Mouse (Mus musculus): ENCODE data around the gene Napa. TPM values are rescaled to one million over a fixed set of nuclear protein-coding genes. Genes with fewer than 3 reads are reported as not detected.

Gene Napa
- polyA plus RNA-seq, 1 experiment from 2014 or later: 209 TPM

GRCm38 (mm10) chr7:16055665-16056064, 42.6 kb upstream of the Napa start:
- no peak for ATAC-seq (ENCODE audit: low FRiP score, low TSS enrichment)
- Histone ChIP-seq H3K36me3 (ENCODE audit: control insufficient read depth, insufficient read depth, low read length) (no peaks in the 10 kb centered on the region), H3K27ac (replicated peaks; ENCODE audit: low read depth, low read length) (no peak overlapping the region), H3K4me3 (replicated peaks; ENCODE audit: low read depth, low read length) (no peak overlapping the region), H3K4me2 (ENCODE audit: low read length) (no peak overlapping the region), H3K9me3 (ENCODE audit: control insufficient read depth, low read length) (no peaks in the 10 kb centered on the region), H3K27me3 (ENCODE audit: control insufficient read depth, insufficient read depth, low read length) (no peaks in the 10 kb centered on the region; the same call in 1 of the 2 replicates), H3K4me1 (ENCODE audit: control insufficient read depth, insufficient read depth, low read length) (peaks cover 6% of the 10 kb centered on the region), H3K9ac (replicated peaks; ENCODE audit: low read length) (no peak overlapping the region)
- DNase-seq: no peak
- WGBS: 89% methylated on average over 6 of the region's 6 CpGs

DNA sequence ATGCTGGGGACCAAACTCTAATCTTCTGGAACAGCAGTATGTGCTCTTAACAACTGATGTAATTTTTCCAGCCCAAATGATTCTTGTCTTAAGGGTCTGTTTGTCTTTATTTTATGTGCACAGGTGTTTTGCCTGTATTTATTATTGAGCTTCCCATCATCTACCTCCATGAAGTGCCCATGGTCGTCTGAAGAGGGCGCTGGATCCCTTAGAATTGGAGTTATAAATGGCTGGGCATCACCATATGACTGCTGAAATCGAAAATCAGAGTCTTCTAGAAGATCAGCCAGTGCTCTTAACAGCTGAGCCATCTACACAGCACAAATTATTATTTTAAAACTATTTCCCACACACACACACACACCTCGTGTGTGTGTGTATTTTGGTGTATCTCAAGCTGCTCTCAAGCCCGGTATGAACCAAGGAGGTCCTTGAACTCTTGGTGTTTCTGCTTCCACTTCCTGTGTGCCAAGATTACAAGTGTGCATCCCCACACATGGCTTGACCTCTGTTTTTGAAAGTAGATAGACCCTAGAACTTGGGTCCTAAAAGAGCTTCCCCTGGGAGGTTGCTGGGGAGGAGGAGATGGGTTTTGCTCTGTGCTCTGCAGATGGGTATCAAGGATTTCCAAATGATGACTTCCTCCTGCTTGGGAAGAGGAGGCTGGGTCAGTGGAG, 41.7 kb upstream of the Napa start:
- H3K36me3 ChIP-seq (ENCODE audit: control insufficient read depth, insufficient read depth, low read length): no peaks in the 10 kb centered on the region
- no peak for ATAC-seq (ENCODE audit: low FRiP score, low TSS enrichment)
- H3K27ac ChIP-seq (replicated peaks; ENCODE audit: low read depth, low read length): no peak overlapping the region
- H3K4me2 ChIP-seq (ENCODE audit: low read length): no peak overlapping the region
- no peaks in the 10 kb centered on the region for H3K9me3 ChIP-seq (ENCODE audit: control insufficient read depth, low read length)
- H3K9ac ChIP-seq (replicated peaks; ENCODE audit: low read length): no peak overlapping the region
- peaks cover 6% of the 10 kb centered on the region for H3K4me1 ChIP-seq (ENCODE audit: control insufficient read depth, insufficient read depth, low read length)
- H3K27me3 ChIP-seq (ENCODE audit: control insufficient read depth, insufficient read depth, low read length): no peaks in the 10 kb centered on the region; the same call in 1 of the 2 replicates
- peak; percentile 55 for DNase-seq
- WGBS: 31% methylated on average over 5 of the region's 5 CpGs
- H3K4me3 ChIP-seq (replicated peaks; ENCODE audit: low read depth, low read length): no peak overlapping the region

- Histone ChIP-seq H3K9me3 (ENCODE audit: control insufficient read depth, low read length) (no peaks in the 10 kb centered on the region), H3K9ac (replicated peaks; ENCODE audit: low read length) (no peak overlapping the region), H3K36me3 (ENCODE audit: control insufficient read depth, insufficient read depth, low read length) (no peaks in the 10 kb centered on the region), H3K4me3 (replicated peaks; ENCODE audit: low read depth, low read length) (no peak overlapping the region), H3K4me2 (ENCODE audit: low read length) (no peak overlapping the region), H3K27ac (replicated peaks; ENCODE audit: low read depth, low read length) (no peak overlapping the region), H3K4me1 (ENCODE audit: control insufficient read depth, insufficient read depth, low read length) (peaks cover 3% of the 10 kb centered on the region), H3K27me3 (ENCODE audit: control insufficient read depth, insufficient read depth, low read length) (peaks cover 3% of the 10 kb centered on the region; the same call in 1 of the 2 replicates)
- no peak for ATAC-seq (ENCODE audit: low FRiP score, low TSS enrichment)
- 77% methylated on average over 2 of the region's 2 CpGs for WGBS
- no peak for DNase-seq
Measured at GRCm38 (mm10) chr7:16057136-16057534, 41.1 kb upstream of the Napa start.

DNA sequence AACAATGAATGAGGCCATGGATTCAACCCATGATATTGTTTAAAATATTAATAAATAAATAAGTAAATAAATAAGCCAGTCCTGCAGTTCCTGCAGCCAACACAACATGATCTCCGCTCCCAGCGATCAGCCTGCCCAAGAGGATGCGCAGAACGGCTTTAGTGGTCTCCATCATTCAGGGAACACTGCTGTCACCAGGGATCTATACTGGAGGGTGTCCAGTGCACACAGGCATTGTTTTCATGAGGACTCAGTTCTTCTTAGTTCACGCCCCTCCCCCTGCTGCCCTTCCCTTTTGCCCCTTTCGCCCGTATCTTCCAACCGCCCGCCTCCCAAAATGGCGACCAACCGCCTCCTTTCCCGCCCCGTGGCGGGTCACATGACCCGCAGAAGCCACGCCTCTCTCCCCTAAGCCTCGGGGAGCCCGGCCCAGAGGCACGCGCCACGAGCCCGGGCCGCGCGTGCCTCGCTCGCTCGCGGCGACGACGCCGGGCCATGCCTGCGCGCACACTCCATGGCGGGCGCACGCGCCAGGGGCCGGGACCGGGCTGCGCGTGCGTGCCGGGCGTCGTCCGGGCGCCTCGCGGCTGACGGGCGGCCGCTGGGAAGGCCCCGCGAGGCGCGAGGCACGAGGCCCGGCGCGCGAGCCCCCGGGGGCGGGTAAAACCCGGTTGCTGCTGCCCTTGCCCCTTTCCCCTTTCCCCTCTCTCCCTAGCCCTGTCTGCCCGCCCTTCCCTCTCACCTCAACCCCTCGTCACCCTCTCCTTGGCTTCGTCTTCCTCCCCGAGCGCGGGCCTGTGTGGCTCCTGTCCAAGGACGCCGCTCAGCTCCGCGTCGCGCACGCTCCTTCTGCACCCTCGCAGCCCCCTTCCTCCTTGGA, 36.8 kb upstream of the Napa start, which contains the start of gene Zfp541:
Gene Zfp541, plus strand, starts transcription at position 596 of the 880 bp plus-strand sequence.
- WGBS: 50% methylated on average over 59 of the region's 80 CpGs
- Histone ChIP-seq H3K4me3 (replicated peaks; ENCODE audit: low read depth, low read length) (no peak within 1 kb of the TSS), H3K27ac (replicated peaks; ENCODE audit: low read depth, low read length) (no peak within 1 kb of the TSS), H3K36me3 (ENCODE audit: control insufficient read depth, insufficient read depth, low read length) (no peaks in the 10 kb centered on the region), H3K9ac (replicated peaks; ENCODE audit: low read length) (no peak within 1 kb of the TSS), H3K27me3 (ENCODE audit: control insufficient read depth, insufficient read depth, low read length) (peaks cover 3% of the 10 kb centered on the region; the same call in 1 of the 2 replicates), H3K4me2 (ENCODE audit: low read length) (peak within 1 kb of the TSS; percentile 30), H3K4me1 (ENCODE audit: control insufficient read depth, insufficient read depth, low read length) (no peaks in the 10 kb centered on the region), H3K9me3 (ENCODE audit: control insufficient read depth, low read length) (no peaks in the 10 kb centered on the region)
- no peak for ATAC-seq (ENCODE audit: low FRiP score, low TSS enrichment)
- DNase-seq: peak; percentile 48

DNA sequence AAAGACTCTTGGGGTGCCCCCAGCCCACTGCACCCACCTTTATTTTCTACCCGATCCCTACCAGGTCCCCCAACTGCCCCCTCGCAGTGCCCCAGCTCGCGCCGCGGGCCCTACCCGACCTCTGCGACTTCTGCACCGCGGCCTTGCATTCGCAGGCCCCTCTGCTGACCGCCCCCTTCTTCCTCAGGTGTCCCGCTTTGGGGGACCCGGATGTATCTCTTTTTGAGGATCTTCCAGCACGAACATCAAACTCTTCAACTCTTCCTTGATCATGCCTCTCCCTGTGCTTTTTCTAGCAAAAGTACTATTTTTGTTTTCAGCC, 36.2 kb upstream of the Napa start:
- DNase-seq: no peak
- WGBS: 72% methylated on average over 15 of the region's 15 CpGs
- H3K4me3 ChIP-seq (replicated peaks; ENCODE audit: low read depth, low read length): no peak overlapping the region
- no peaks in the 10 kb centered on the region for H3K4me1 ChIP-seq (ENCODE audit: control insufficient read depth, insufficient read depth, low read length)
- no peaks in the 10 kb centered on the region for H3K9me3 ChIP-seq (ENCODE audit: control insufficient read depth, low read length)
- H3K36me3 ChIP-seq (ENCODE audit: control insufficient read depth, insufficient read depth, low read length): no peaks in the 10 kb centered on the region
- H3K27ac ChIP-seq (replicated peaks; ENCODE audit: low read depth, low read length): no peak overlapping the region
- no peak overlapping the region for H3K4me2 ChIP-seq (ENCODE audit: low read length)
- peaks cover 3% of the 10 kb centered on the region; the same call in 1 of the 2 replicates for H3K27me3 ChIP-seq (ENCODE audit: control insufficient read depth, insufficient read depth, low read length)
- H3K9ac ChIP-seq (replicated peaks; ENCODE audit: low read length): no peak overlapping the region
- ATAC-seq (ENCODE audit: low FRiP score, low TSS enrichment): no peak

DNA sequence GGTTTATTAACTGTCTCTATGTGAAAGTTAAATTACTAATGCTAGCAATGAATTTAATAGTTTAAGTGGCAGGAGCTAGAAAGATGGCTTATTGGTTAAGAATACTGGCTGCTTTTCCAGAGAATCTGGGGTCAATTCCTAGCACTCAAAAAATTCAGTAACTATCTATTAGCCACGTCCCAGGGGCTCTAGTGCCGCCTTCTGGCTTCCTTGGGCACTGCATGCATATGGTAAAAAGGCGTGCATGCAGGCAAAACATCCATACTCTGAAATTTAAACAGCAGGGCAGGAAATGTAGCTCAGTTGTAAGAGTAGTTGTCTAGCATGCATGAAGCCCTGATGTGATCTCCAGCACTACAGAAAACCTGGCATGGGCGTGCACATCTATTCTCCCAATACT, 34.8 kb upstream of the Napa start:
- WGBS: 30% methylated on average over 4 of the region's 4 CpGs

GRCm38 (mm10) chr7:16070846-16071245, 27.4 kb upstream of the Napa start:
- Histone ChIP-seq H3K27ac (replicated peaks; ENCODE audit: low read depth, low read length) (no peak overlapping the region), H3K9me3 (ENCODE audit: control insufficient read depth, low read length) (no peaks in the 10 kb centered on the region), H3K27me3 (ENCODE audit: control insufficient read depth, insufficient read depth, low read length) (no peaks in the 10 kb centered on the region), H3K4me2 (ENCODE audit: low read length) (no peak overlapping the region), H3K4me1 (ENCODE audit: control insufficient read depth, insufficient read depth, low read length) (no peaks in the 10 kb centered on the region), H3K4me3 (replicated peaks; ENCODE audit: low read depth, low read length) (no peak overlapping the region), H3K36me3 (ENCODE audit: control insufficient read depth, insufficient read depth, low read length) (no peaks in the 10 kb centered on the region), H3K9ac (replicated peaks; ENCODE audit: low read length) (no peak overlapping the region)
- no peak for DNase-seq
- no peak for ATAC-seq (ENCODE audit: low FRiP score, low TSS enrichment)

More for the DNA sequence above, 34.8 kb upstream of the Napa start:
- no peak overlapping the region for H3K4me3 ChIP-seq (replicated peaks; ENCODE audit: low read depth, low read length)
- H3K4me2 ChIP-seq (ENCODE audit: low read length): no peak overlapping the region
- DNase-seq (no peak), ATAC-seq (ENCODE audit: low FRiP score, low TSS enrichment) (no peak)
- no peak overlapping the region for H3K9ac ChIP-seq (replicated peaks; ENCODE audit: low read length)
- no peaks in the 10 kb centered on the region for H3K4me1 ChIP-seq (ENCODE audit: control insufficient read depth, insufficient read depth, low read length)
- peaks cover 3% of the 10 kb centered on the region; the same call in 1 of the 2 replicates for H3K27me3 ChIP-seq (ENCODE audit: control insufficient read depth, insufficient read depth, low read length)
- H3K9me3 ChIP-seq (ENCODE audit: control insufficient read depth, low read length): no peaks in the 10 kb centered on the region
- no peaks in the 10 kb centered on the region for H3K36me3 ChIP-seq (ENCODE audit: control insufficient read depth, insufficient read depth, low read length)
- no peak overlapping the region for H3K27ac ChIP-seq (replicated peaks; ENCODE audit: low read depth, low read length)

- ATAC-seq (ENCODE audit: low FRiP score, low TSS enrichment) (no peak), DNase-seq (no peak)
- H3K27me3 ChIP-seq (ENCODE audit: control insufficient read depth, insufficient read depth, low read length): no peaks in the 10 kb centered on the region
- no peaks in the 10 kb centered on the region for H3K36me3 ChIP-seq (ENCODE audit: control insufficient read depth, insufficient read depth, low read length)
- no peaks in the 10 kb centered on the region for H3K9me3 ChIP-seq (ENCODE audit: control insufficient read depth, low read length)
- WGBS: 85% methylated on average over 6 of the region's 6 CpGs
- no peak overlapping the region for H3K9ac ChIP-seq (replicated peaks; ENCODE audit: low read length)
- H3K4me3 ChIP-seq (replicated peaks; ENCODE audit: low read depth, low read length): no peak overlapping the region
- no peak overlapping the region for H3K27ac ChIP-seq (replicated peaks; ENCODE audit: low read depth, low read length)
- no peaks in the 10 kb centered on the region for H3K4me1 ChIP-seq (ENCODE audit: control insufficient read depth, insufficient read depth, low read length)
- no peak overlapping the region for H3K4me2 ChIP-seq (ENCODE audit: low read length)
Measured at GRCm38 (mm10) chr7:16071906-16072305, 26.4 kb upstream of the Napa start.
